Mouse (Mus musculus) thymus, postnatal 10 days (tissue): ENCODE data around the gene Gatad2a.
"Not testable (repeated sequence)": the region's sequence is repeated elsewhere in the genome, so short reads cannot be mapped to it uniquely, and the experiment has no call there.

ENCODE experiments used
- DNase-seq, 2 experiments: peaks; one replicate each; pipeline ENCODE4 v3.0.0; 2021; ENCODE audit warnings: low spot score in 2 of 2

Gene Gatad2a

DNA sequence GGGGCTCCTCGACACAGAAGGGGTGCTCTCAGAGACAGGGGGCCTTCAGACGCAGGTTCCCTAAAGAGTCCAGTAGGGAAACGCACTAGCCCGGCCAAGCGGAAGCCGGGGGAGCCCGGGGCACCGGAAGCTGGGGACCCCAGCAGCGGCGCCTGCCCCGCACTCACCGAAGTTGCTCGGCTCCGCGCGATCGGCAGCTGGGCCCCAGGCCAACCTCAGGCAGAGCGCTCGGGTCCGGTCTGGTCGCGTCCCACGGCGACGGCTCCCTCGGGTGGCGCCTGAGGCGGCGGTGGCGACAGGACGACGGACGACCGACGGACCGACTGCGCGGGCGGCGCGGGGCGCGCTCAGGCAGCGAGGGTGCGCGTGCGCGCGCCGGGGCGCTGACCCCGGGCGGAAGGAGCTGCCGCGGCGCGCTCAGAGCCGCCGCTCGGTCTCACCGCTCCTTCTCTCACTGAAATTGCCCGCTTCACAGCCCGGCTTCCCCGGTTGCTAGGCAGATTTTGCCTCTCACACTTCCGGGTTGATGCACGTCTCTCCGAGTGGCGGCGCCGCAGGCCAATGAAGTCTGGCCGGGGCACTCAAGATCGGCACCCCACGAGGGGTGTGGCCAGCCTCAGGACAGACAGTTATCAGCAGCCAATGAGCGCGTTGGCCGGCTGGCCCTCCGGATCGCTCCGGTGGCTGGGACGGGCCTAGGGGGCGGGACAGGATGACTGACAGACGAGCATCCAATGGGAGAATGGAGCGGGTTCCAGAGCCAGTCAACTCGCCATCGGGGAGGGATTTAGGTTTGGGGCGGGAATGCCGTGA is at the start of gene Gatad2a:
Gatad2a (minus strand) TSS at position 609 of the 813 bp plus-strand sequence.
- DNase-seq = peak; percentile 99 to 100

DNA sequence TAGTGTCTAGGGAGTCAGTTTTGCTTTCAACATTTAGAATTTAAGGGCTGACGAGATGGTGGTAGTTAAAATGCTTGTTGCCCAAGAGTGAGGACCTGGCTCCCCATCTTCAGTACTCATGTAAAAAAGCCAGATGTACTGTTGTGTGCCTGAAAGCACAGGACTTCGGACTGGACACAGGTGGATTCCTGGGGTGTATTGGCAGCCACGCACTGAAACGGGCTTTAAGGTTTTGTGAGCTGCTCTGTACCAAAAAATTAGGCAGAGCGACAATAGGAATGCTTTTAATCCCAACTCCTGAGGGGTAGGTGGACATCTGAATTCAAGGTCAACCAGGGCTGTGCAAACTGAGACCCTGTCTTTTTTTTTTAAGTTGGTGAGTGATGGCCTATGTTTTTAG is 47.8 kb upstream of the Gatad2a start:
- no peak for DNase-seq

DNA sequence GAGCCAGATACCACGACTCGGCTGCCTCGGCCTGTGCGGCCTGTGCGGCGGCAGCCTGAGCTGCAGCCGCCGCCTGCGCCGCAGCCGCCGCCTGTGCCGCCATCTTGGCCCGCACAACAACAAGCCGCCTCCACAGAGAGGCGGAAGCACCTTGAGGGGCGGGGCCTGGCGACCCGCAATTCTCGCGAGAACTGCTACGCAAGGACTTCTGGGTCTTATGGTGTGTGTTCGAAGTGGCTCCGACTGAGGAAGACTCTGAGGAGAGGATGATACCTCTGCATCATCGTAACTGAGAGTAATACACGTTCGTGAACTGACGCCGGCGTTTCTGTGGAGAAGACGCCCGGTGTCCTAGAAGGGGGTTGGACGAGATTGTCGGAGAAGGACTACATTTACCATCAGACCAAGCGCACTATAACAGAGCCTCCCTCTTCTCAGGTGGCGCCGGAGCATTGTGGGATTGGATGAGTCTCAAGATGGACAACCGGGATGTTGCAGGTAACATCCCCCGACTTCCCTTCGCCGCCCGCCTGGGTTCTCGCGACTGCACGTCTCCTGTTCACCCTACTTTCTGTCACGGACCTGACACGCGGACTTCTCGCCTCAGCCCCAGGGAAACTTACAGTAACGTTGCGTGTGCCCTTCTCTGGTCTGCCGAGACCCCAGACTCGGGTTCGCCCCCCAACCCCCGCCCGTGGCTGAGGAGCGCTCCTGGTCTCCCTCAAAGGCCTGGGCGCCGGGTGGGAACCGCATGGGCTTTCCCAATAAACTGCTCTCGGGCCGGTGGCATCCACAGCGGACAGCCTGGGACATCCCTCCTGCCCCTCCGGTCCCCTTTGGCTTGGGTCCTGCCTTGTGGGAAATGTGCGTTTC is 46.6 kb upstream of the Gatad2a start, which contains the start of the genes Mau2 and Sugp1:
Mau2 (minus strand) TSS at position 152 of the 873 bp plus-strand sequence.
Sugp1 (plus strand) TSS at position 231 of the 873 bp plus-strand sequence.
- DNase-seq = peak; percentile 95 to 97

DNA sequence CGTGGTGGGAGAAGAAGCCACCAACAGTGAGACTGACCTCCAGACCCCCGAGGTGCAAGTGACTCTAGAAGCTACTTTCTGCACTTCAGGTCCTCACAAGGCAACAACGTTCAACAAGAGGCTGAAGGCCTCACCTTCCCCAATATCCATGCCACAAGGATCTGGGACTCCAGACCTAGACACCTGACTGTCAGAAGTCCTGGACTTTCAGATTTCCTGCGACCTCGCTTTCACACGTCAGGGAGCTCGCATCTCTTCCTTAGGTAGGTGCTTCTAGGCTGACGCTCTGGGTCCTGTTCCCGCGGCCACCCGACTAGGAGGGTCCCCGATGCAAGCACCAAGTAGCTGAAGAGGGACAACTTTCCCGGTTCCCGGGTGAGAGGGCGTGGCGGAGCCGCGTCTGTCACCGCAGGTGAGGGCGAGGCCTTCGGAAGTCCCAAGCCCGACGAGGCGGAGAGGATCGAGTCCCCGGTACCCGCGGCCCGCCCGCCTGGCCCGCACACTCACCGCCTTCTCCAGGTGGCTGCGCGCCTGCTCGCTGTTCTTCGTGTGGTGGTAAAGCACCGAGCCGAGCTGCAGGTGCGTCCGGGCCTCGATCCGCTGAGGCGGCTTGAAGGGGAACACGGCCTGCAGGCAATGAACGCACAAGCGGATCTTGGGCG is 45.8 kb upstream of the Gatad2a start:
- peak; percentile 44 to 58 for DNase-seq

DNA sequence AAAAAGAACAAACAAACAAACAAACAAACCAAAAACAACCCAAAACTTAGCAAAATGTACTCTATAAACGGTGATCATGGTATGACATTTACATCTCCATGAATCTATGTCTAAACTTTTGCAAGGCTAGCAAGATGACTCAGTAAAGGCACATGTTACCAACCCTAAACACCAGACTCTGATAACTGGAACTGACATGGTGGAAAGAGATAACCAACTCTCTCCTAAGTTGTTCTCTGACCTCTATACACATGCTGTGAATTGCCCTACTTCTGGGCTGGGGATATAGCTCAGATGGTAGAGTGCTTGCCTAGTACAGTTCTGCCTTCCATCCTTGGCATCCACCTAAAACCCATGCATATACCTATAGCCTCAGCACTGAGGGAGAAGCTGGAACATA is 41.8 kb upstream of the Gatad2a start:
- no peak for DNase-seq

DNA sequence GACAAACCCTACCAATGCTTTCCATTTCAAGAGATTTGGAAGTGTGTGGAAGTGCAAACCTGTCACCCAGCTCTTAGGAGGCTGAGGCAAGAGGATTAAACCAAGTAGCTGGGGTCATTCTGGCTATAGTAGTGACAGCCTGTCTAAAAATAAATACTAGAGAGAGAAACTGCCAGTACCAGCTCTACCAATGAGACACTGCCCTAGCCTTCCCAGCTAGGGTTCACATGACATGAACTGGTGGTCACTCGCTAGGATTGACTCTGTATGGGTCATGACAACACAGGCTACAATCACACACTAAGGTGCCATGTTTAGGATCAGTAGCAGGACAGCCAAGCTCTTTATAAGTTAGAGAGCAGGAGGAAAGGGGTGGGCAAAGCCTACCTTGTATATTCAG is 34.1 kb upstream of the Gatad2a start:
- no peak for DNase-seq

DNA sequence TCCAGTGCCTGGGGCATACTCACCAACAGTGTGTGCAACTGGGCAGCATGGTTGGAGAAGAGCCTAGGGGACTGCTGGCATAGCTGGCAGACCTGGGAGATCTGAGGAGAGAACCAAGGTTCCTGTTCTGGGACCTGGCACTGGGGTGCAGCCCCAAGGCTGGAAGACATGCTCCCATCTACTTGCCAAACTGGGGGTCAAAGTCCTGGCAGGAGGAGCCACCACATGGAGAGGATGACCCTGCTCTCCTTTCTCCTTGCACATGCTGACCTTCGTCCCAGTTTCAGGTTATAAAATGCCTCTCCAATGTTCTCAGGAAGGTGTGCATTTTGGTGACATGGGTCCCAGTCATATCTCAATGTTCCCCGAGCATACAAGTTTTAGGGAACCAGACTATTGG is 30.0 kb upstream of the Gatad2a start:
- no peak for DNase-seq

DNA sequence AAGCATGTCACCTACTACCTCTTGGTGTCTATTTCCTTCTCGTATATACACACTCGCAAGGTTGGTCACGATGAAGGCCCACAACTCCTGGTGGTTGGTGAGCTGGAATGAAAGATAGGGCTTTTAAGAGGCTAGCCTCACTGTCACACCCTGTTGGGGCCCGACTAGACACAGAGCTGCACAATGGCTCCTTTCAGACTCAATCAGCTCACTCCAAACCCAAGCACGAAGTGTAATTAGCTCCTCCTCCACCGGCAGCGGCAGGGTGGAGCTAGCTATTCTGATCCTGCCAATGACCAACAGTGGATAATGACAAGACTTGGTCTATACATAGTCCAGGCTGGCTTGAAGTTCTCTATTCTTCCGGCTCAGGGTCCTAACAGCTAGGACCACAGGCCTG is 27.4 kb upstream of the Gatad2a start:
- DNase-seq = no peak

DNA sequence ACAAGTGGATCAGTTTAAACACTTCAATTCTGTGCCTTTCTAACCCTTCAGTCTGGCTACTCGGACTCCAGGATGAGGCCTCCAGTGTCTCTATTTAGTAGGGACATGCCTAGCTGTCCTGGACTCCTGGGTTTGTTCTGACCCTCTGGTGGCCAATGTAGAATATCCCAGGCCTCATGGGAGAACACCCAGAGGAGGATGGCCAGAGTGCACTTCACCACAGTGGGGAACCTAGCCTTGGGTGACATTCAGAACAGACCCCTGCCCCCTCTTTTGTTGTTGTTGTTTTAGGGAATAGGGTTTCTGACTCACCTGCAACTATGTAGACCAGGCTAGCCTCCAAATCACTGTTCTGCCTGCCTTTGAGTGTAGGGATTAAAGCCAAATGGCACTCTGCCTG is 18.8 kb upstream of the Gatad2a start:
- DNase-seq = no peak

DNA sequence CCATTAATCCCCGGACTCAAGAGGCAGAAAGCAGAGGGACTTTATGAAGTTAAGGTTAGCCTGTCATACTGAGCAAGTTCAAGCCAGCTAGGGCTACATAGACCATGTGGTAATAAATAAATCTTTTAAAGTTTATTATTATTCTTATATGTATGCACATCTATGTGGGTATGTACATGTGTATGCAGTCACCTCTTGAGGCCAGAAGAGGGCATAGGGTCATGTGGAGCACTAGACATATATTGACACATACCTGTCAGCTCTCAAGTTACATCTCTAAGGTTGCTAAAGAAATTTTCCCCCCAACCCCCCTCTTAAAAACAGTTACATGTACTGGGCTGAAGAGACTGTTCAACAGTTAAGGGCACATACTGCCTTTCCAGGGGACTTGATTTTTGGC is 16.6 kb upstream of the Gatad2a start:
- DNase-seq = no peak

DNA sequence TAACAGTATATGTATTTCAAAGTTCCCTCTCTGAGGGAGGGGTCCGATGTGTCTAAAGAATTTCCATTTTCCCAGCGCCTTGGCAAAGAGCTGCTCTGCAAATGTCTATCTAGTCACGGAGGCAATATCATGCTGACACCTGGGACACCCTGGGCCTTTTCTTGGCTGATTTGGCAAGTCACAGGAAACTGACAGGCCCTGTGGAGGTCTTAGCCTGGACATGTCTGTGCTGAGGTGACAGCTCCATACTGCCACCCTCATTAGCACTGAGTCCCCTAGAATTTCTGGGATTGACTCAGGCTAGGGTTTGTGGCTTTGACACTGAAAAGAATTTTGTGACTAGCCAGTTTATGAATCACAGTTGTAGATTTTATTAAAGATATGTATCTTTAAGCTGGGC is 16.2 kb upstream of the Gatad2a start:
- no peak for DNase-seq

DNA sequence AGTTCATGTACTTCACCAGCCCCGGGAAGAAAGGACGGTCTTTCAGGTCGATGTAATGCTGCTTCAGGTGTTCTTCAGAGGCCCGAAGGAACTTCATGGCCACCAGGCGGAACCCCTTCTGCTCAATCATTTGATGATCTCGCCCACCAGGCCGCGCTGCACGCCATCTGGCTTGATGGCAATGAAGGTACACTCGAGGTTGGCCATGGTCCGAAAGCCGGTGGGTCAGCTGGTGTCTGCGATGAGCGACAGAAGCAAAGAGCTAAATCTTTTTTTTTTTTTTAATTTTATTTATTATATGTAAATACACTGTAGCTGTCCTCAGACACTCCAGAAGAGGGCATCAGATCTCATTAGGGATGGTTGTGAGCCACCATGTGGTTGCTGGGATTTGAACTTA is 14.6 kb upstream of the Gatad2a start:
- not testable (repeated sequence) for DNase-seq

DNA sequence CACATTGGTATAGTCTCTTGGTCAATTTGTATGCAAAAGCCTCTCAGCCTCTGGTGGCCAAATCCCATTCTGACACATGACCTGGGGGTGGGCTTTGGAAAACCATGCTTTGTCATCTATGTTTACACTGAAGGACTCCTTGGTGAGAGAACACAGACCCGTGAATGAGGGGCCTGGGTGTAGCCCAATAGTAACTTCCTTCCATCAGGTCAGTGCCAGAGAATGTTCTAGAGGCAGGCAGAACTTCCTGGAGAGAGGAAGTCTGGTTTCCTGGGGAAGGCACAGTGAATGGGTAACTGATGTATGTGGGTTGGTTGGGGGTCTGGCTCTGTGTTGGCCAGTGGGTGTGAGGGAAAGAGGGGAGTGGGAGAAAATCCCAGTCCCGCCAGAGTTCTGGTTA is 9.0 kb upstream of the Gatad2a start:
- no peak for DNase-seq

DNA sequence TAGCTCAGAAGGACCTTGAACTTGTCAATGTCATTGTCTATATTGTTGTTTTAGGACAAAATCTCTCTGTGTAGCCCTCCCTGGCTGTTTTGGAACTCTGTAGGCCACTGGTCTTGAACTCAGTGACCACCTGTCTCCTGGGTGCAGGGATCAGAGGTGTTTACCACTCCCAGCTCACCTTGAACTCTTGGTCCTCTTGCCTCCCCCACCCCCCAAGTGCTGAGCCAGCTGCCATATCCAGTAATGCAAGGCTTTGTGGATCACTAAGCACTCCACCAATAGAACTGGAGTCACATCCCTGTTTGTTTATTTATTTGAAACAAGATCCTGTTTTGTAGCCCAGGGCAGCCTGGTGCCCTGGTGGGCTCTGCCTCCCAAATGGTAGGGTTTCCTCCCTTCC is 8.2 kb upstream of the Gatad2a start:
- DNase-seq = no peak

DNA sequence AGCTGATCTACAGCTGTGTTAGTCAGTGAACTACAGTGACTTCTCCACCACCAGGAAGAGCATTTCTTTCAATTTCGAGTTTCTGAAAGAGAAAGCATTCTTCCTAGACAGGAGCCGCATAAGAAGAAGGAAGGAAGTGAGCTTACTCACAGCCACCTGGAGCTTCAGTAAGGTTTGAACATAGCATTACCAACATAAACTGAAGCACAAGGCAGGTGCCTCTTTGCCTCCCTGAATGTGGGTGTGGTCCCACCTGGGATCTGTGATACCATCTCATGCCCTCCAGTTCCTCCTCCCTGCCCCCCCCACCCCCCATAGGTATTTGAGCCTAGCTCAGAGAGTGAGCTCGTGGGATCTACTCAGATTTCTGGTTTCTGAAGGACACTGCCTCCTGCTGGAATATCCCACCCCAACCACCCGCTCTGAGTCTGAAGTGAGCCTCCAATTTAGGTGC is 7.0 kb upstream of the Gatad2a start:
- peak; percentile 14 to 32 for DNase-seq

DNA sequence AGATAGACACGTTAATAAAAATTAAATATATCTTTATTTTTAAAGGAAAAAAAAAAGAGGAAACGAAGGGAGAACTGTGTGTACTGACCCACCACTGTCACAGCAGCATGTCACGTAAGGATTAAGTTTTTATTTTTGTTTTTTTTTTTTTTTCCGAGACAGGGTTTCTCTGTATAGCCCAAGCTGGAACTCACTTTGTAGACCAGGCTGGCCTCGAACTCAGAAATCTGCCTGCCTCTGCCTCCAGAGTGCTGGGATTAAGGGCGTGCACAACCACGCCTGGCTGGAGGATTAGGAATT is 5.7 kb upstream of the Gatad2a start:
- not testable (repeated sequence) for DNase-seq

DNA sequence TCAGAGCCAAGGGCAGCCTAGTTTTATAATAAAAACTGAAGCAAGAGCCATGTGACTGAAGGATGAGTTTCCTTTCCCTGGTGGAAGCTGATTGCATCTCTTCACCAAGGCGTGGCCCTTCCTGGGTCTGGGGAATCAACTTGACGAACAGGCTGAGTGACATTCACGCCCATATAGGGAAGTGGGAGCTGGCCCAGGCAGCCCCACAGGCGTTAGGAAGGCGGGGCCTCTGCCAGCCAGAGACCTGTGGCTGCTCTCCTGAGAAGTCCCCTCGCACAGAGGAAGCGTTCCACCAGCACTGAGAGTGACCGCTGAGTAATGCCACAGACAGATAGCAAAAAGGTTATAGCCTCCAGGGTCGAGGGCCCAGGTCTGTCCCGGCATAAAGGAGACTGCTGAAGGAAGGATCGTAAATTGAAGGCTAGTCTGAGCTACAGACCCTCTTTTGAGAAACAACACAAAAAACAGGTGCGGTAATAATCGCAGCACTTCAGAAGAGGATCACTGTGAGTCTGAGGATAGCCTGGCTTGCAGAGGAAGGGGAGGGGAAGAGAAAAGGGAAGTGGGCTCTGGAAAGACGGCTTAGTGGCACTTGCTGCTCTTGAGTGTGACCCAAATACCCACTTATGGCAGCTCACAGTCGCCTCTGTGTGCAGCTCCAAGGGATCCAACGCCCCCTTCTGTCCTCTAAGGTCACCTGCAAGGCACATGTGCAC is 5.2 kb upstream of the Gatad2a start:
- peak; percentile 35 to 49 for DNase-seq

DNA sequence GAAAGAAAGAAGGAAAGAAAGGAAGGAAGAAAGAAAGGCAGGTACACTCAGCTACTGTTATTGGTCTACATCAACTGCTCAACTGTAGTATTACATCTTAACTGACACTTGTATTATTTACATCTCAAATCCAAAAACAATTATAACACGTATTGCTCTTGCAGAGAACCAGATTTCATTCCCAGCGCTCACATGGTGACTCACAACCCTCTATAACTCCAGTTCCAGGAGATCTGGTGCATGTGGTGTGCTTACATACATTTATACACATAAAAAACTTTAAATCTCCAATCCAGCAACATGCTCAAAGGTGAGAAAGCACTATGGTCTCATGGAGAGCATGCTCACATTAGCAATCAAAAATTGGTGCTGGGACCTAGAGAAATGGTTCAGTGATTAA is 4.0 kb upstream of the Gatad2a start:
- DNase-seq = no peak

DNA sequence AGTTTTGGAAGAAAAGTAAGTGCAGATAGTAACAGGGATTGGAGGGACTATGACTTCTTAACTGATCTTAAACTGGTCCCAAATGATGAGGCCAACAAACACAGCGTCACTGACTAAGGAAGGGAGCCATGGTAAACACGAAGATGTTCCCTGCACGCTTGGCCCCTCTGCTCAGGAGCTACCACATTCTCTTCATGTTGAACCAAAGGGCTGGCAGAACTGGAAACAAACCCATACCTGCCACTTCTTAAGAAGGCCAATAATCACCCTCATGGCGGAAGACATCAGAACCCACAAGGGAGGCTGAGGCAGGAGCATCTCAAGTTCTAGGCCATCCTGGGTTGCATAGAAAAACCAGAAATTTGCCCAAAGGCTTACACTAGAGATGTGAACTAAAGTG is 3.1 kb upstream of the Gatad2a start:
- no peak for DNase-seq

DNA sequence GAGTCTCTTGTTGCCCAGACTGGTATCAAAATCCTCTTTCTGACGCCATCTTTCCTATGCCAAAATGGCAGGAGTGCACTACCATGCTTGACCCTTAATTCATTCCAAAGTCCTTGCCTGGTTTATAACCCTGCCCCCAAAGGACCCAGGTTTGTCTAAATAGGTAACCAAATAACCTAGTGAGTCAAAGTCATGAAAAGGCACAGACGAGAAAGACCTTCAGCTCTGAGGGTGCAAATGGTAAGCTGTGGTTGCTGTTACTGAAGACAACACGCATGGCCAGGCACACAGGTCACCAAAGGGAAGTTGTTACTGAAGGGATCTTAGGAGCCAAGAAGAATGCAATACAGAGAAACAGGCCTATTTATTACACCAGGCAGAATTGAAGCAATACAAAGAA is 2.5 kb upstream of the Gatad2a start:
- DNase-seq = no peak

DNA sequence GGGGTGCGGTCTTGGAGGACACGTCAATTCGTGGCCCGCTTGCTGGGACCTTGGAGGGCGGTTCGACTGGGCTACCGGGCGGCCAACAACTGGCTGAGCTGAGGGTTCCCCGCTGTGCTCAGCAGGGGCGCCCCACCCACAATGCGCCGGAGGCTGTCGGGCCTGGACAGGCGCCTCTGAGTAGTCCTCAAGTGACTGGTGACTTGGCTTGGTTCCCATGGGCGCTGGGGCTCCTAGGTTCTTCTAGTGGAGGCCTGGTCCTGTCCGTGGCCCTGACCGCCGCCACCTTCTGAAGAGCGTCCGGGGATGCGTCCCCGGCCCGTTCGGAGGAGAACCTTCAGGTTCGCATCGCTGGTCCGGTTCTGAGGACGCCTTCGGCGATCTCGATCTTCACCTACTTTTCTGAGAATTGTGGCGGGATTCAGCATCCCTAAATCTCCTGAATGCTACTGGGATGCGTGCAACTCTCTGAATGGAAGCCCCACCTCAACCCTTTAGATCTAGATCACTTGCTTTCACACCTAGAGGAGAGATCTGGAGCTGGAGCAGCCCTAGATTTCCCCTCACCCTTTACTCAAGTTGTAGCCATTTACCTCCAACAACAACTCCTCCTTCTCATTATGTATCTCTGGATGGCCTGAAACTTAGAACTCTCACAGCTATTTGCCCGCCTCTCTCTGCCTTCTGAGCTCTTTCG is 553 bp upstream of the Gatad2a start:
- no peak for DNase-seq
